Mouse (Mus musculus): Measurements from ENCODE around the gene Lgals12. TPM values are rescaled to one million over a fixed set of nuclear protein-coding genes. Genes with fewer than 3 reads are reported as not detected.

Lgals12 gene
- total RNA-seq, 2 experiments from 2014 or later: 0.35 to 3.4 TPM

Other genes starting within 250 kb of the Lgals12 start
- 10 to 100 TPM; 12.9 to 14.9 TPM for gene Spindoc, start 224.2 kb downstream of the Lgals12 start, total RNA-seq (2021)
- 10 to 100 TPM; 11.5 to 11.8 TPM for gene 2700081O15Rik, start 189.6 kb downstream of the Lgals12 start, total RNA-seq (2021)
- 10 to 100 TPM; 70.9 to 79.7 TPM for gene Rtn3, start 123.9 kb downstream of the Lgals12 start, total RNA-seq (2021)
- gene Atl3, start 113.2 kb downstream of the Lgals12 start, total RNA-seq (2021): 10 to 100 TPM; 12.6 to 17.2 TPM
- 100 to 1,000 TPM; 122 to 149 TPM for gene Pla2g16, start 49.7 kb downstream of the Lgals12 start, total RNA-seq (2021)
- gene Hrasls5, start 5.3 kb upstream of the Lgals12 start, total RNA-seq (2021): not detected
- not detected for gene Slc22a19, start 104.1 kb upstream of the Lgals12 start, total RNA-seq (2021)
- gene Slc22a26, start 195.5 kb upstream of the Lgals12 start, total RNA-seq (2021): not detected

Measured in heart, adult 18-20 months (tissue).